Mouse (Mus musculus) cerebellum, postnatal 10 days (tissue): ENCODE measurements around the gene Gm21188.
A peak's percentile ranks its signal among the peaks of the same experiment; 100 is the strongest.
"Not testable (repeated sequence)": the region's sequence is repeated elsewhere in the genome, so short reads cannot be mapped to it uniquely, and the experiment has no call there.

Source experiments
- DNase-seq, 2 experiments: peaks; one replicate each; pipeline ENCODE4 v3.0.0; 2021; ENCODE audit warnings: mixed read lengths in 2 of 2

Gm21188 gene

GRCm38 (mm10) chr13:120052085-120052484 lies at the start of gene Gm21188:
Gene Gm21188, minus strand, starts transcription at chr13:120052194.
- not testable (repeated sequence) for DNase-seq

GRCm38 (mm10) chr13:120099327-120099726 lies 47.3 kb upstream of the Gm21188 start:
- DNase-seq: not testable (repeated sequence)

GRCm38 (mm10) chr13:120096938-120097256 lies 44.9 kb upstream of the Gm21188 start:
- DNase-seq: peak in 1 of 2 experiments; percentile 1

GRCm38 (mm10) chr13:120096241-120096937 lies 44.4 kb upstream of the Gm21188 start:
- DNase-seq: peak; percentile 12 to 16

GRCm38 (mm10) chr13:120092950-120093349 lies 41.0 kb upstream of the Gm21188 start:
- not testable (repeated sequence) for DNase-seq

GRCm38 (mm10) chr13:120079644-120080043 lies 27.6 kb upstream of the Gm21188 start:
- not testable (repeated sequence) for DNase-seq

- not testable (repeated sequence) for DNase-seq
Measured at GRCm38 (mm10) chr13:120070878-120071277, 18.9 kb upstream of the Gm21188 start.

- not testable (repeated sequence) for DNase-seq
Measured at GRCm38 (mm10) chr13:120070012-120070598, 18.1 kb upstream of the Gm21188 start.

GRCm38 (mm10) chr13:120063439-120064089 lies 11.6 kb upstream of the Gm21188 start:
- not testable (repeated sequence) for DNase-seq

GRCm38 (mm10) chr13:120062903-120063302 lies 10.9 kb upstream of the Gm21188 start:
- not testable (repeated sequence) for DNase-seq

- DNase-seq: not testable (repeated sequence)
Measured at GRCm38 (mm10) chr13:120048608-120049007, 3.4 kb downstream of the Gm21188 start.

GRCm38 (mm10) chr13:120048186-120048585 lies 3.8 kb downstream of the Gm21188 start:
- not testable (repeated sequence) for DNase-seq

GRCm38 (mm10) chr13:120046422-120047209 lies 5.4 kb downstream of the Gm21188 start:
- DNase-seq: not testable (repeated sequence)

GRCm38 (mm10) chr13:120041145-120041544 lies 10.8 kb downstream of the Gm21188 start:
- DNase-seq: peak; percentile 76 to 80

GRCm38 (mm10) chr13:120037881-120038280 lies 14.1 kb downstream of the Gm21188 start:
- DNase-seq: not testable (repeated sequence)

GRCm38 (mm10) chr13:120036577-120037115 lies 15.3 kb downstream of the Gm21188 start:
- DNase-seq: peak in 1 of 2 experiments; percentile 16

- DNase-seq: peak; percentile 13 to 38
Measured at GRCm38 (mm10) chr13:120035151-120035550, 16.8 kb downstream of the Gm21188 start.

- DNase-seq: not testable (repeated sequence)
Measured at GRCm38 (mm10) chr13:120034637-120035036, 17.4 kb downstream of the Gm21188 start.

GRCm38 (mm10) chr13:120033516-120034190 lies 18.3 kb downstream of the Gm21188 start:
- peak; percentile 46 to 67 for DNase-seq

GRCm38 (mm10) chr13:120031676-120032075 lies 20.3 kb downstream of the Gm21188 start:
- peak in 1 of 2 experiments; percentile 4 for DNase-seq

GRCm38 (mm10) chr13:120027368-120027767 lies 24.6 kb downstream of the Gm21188 start:
- peak; percentile 3 to 49 for DNase-seq

- DNase-seq: not testable (repeated sequence)
Measured at GRCm38 (mm10) chr13:120026911-120027310, 25.1 kb downstream of the Gm21188 start, which contains the start of gene Gm36079. Gene Gm36079, minus strand, starts transcription at chr13:120027011.
